ENCODE assay signal across 23 mouse cellular contexts in genomic region chr1:79614456-79614855, GRCm38 (mm10). TPM values are rescaled to one million over a fixed set of nuclear protein-coding genes. Genes with fewer than 3 reads are reported as not detected.
A peak's percentile ranks its signal among the peaks of the same experiment; 100 is the strongest.
DNase-seq lines count a peak whose midpoint lies in the region; ATAC-seq and TF ChIP-seq lines count a peak whose summit lies in the region.
"Had no signal": no experiment of that assay in that cellular context is flagged by ENCODE, and none has a peak within 500 bp of the region (broad histone marks: within the 10 kb centered on the region; RNA-seq: fewer than 3 reads in every experiment).

No protein-coding gene starts in this region.

- no peaks in the 10 kb centered on the region for H3K27me3 ChIP-seq in lung, embryonic 14.5 days (ENCODE audit: insufficient read depth, low read length)
- H3K27me3 ChIP-seq in MEL (ENCODE audit: control insufficient read depth in 1 of 2, insufficient read depth in 2 of 2, low read length in 2 of 2) = no peaks in the 10 kb centered on the region
- H3K27me3 ChIP-seq in hindbrain, embryonic 13.5 days = no peaks in the 10 kb centered on the region
- H3K27me3 ChIP-seq: heart, embryonic 15.5 days; neural tube, embryonic 13.5 days had no signal

- TF ChIP-seq EP300 in MEL (IDR thresholded peaks at IDR 0.05; ENCODE audit: low read depth in 1 of 2, low read length in 2 of 2) = no peak

- H3K4me1 ChIP-seq in lung, embryonic 14.5 days (ENCODE audit: insufficient read depth) = no peaks in the 10 kb centered on the region
- no peaks in the 10 kb centered on the region for H3K4me1 ChIP-seq in MEL (ENCODE audit: control insufficient read depth in 1 of 2, insufficient read depth in 2 of 2, low read length in 2 of 2)
- H3K4me1 ChIP-seq in hindbrain, embryonic 13.5 days (replicated peaks) = no peaks in the 10 kb centered on the region
- H3K4me1 ChIP-seq: embryonic facial prominence, embryonic 10.5 days; heart, embryonic 15.5 days; hindbrain, embryonic 10.5 days; midbrain, embryonic 10.5 days; neural tube, embryonic 13.5 days had no signal

- H3K79me2 ChIP-seq in MEL (ENCODE audit: control insufficient read depth, insufficient read depth, low read length, poor library complexity) = no peaks in the 10 kb centered on the region

- no peak for TF ChIP-seq POLR2A in MEL (IDR thresholded peaks at IDR 0.05; ENCODE audit: control insufficient read depth in 1 of 2, insufficient read depth in 1 of 2, low read depth in 1 of 2, low read length in 2 of 2, poor library complexity in 1 of 2)

- TF ChIP-seq CTCF in lung, embryonic 14.5 days (IDR thresholded peaks at IDR 0.05; ENCODE audit: low read depth) = peak; percentile 20; the same call in 1 of the 2 replicates
- TF ChIP-seq CTCF in MEL (IDR thresholded peaks at IDR 0.05 in 2 of 3, conservative IDR thresholded peaks at IDR 0.05 in 1 of 3; ENCODE audit: control insufficient read depth in 1 of 3, insufficient read depth in 1 of 3, low read depth in 2 of 3, low read length in 3 of 3, poor library complexity in 1 of 3, severe bottlenecking in 1 of 3) = peak; percentile 14 to 42 (median 27); a peak in 4 of 6 replicates

- no peaks in the 10 kb centered on the region for H3K36me3 ChIP-seq in lung, embryonic 14.5 days (ENCODE audit: insufficient read depth)
- H3K36me3 ChIP-seq in MEL (ENCODE audit: control insufficient read depth in 1 of 2, insufficient read depth in 2 of 2, low read length in 2 of 2) = no peaks in the 10 kb centered on the region; a peak in 1 of 4 replicates
- no peaks in the 10 kb centered on the region for H3K36me3 ChIP-seq in hindbrain, embryonic 13.5 days
- H3K36me3 ChIP-seq: heart, embryonic 15.5 days; neural tube, embryonic 13.5 days had no signal

- 92% methylated on average over 6 of the region's 6 CpGs for WGBS in lung, embryonic 14.5 days
- 91% methylated on average over 6 of the region's 6 CpGs for WGBS in hindbrain, embryonic 13.5 days

- H3K27ac ChIP-seq in lung, embryonic 14.5 days (ENCODE audit: low read depth) = no peak overlapping the region
- no peak overlapping the region for H3K27ac ChIP-seq in MEL (ENCODE audit: control insufficient read depth, low read depth, low read length)
- H3K27ac ChIP-seq in hindbrain, embryonic 13.5 days = no peak overlapping the region
- H3K27ac ChIP-seq: embryonic facial prominence, embryonic 10.5 days; heart, embryonic 15.5 days; hindbrain, embryonic 10.5 days; macrophage; midbrain, embryonic 10.5 days; neural tube, embryonic 13.5 days had no signal

- no peak overlapping the region for H3K9ac ChIP-seq in lung, embryonic 14.5 days
- no peak overlapping the region for H3K9ac ChIP-seq in MEL (ENCODE audit: control insufficient read depth, low read depth, low read length, poor library complexity, severe bottlenecking)
- no peak overlapping the region for H3K9ac ChIP-seq in hindbrain, embryonic 13.5 days
- H3K9ac ChIP-seq: heart, embryonic 15.5 days; neural tube, embryonic 13.5 days had no signal

- H3K4me2 ChIP-seq in lung, embryonic 14.5 days = no peak overlapping the region
- H3K4me2 ChIP-seq in hindbrain, embryonic 13.5 days = no peak overlapping the region
- H3K4me2 ChIP-seq: heart, embryonic 15.5 days; neural tube, embryonic 13.5 days had no signal

- no peak; the same call in 1 of the 2 replicates for TF ChIP-seq RAD21 in MEL (IDR thresholded peaks at IDR 0.05; ENCODE audit: low read depth, low read length)

- peaks cover 8% of the 10 kb centered on the region; the same call in 1 of the 2 replicates for H3K9me3 ChIP-seq in lung, embryonic 14.5 days (ENCODE audit: low read depth, low read length)
- H3K9me3 ChIP-seq in MEL (replicated peaks; ENCODE audit: insufficient read depth, low read length) = no peaks in the 10 kb centered on the region
- H3K9me3 ChIP-seq in hindbrain, embryonic 13.5 days = peaks cover 9% of the 10 kb centered on the region
- H3K9me3 ChIP-seq: heart, embryonic 15.5 days had no signal

- no peak for ATAC-seq in CD4-positive, CD25-positive, alpha-beta regulatory T cell, adult 4 months
- ATAC-seq in lung, embryonic 14.5 days (ENCODE audit: insufficient read depth) = no peak
- ATAC-seq in hindbrain, embryonic 13.5 days (ENCODE audit: low FRiP score) = no peak

- no peak overlapping the region for H3K4me3 ChIP-seq in lung, embryonic 14.5 days (ENCODE audit: low read depth, low read length)
- no peak overlapping the region for H3K4me3 ChIP-seq in MEL (ENCODE audit: control insufficient read depth in 1 of 2, insufficient read depth in 1 of 2, low read depth in 2 of 2, low read length in 2 of 2)
- no peak overlapping the region for H3K4me3 ChIP-seq in hindbrain, embryonic 13.5 days
- H3K4me3 ChIP-seq: embryonic facial prominence, embryonic 10.5 days; heart, embryonic 15.5 days; hindbrain, embryonic 10.5 days; midbrain, embryonic 10.5 days; neural tube, embryonic 13.5 days had no signal

- DNase-seq in CD4-positive, CD25-positive, alpha-beta regulatory T cell, adult 2 months (ENCODE audit: low read depth, low spot score) = peak; percentile 28
- no peak for DNase-seq in lung, embryonic 14.5 days
- DNase-seq in lung, postnatal 10 days = no peak
- peak; percentile 61 for DNase-seq in MEL (ENCODE audit: low read depth, low spot score)
- peak; percentile 12 for DNase-seq in induced T-regulatory cell, adult 2 months (ENCODE audit: low read depth)
- no peak for DNase-seq in gastrocnemius, adult 8-10 months (ENCODE audit: low spot score in 2 of 2)
- DNase-seq: adrenal gland, adult 8-10 months; cerebellum, adult 8-10 months; gastrocnemius, postnatal 25 days; kidney, adult 9 months; layer of hippocampus, postnatal 36 days; left cerebral cortex, postnatal 4 days; liver; lung, adult 18-20 months; thymus, adult 2 months had no signal

TF ChIP-seq in MEL, 35 proteins besides CTCF, POLR2A, EP300 and RAD21:
- TF ChIP-seq BHLHE40 (IDR thresholded peaks at IDR 0.05; ENCODE audit: borderline replicate concordance, low read depth, low read length) (no peak), USF1 (IDR thresholded peaks at IDR 0.05; ENCODE audit: low read depth, low read length) (no peak), SMC3 (IDR thresholded peaks at IDR 0.05; ENCODE audit: low read depth, low read length) (0 out of 2 replicates have a peak, but pooled peaks have one; percentile 21)

RNA-seq across cellular contexts. Expression of gene Ap1s3, which starts 57.3 kb away (rescaled TPM):
- polyA plus RNA-seq in CD4-positive, CD25-positive, alpha-beta regulatory T cell, adult 4 months (2017; shearing (Covaris generic)) = 1 to 10 TPM; 1.2 to 2.5 TPM
- 0.51 and 0.84 TPM in 2 replicates for polyA plus RNA-seq in lung, embryonic 14.5 days (2014; fragmentation: Nextera tagmentation; extraction: Ambion mirVana)
- 4.3 and 7.8 TPM in 2 replicates for total RNA-seq in MEL (2012; rRNA removed)
- 10 to 100 TPM; 19.0 to 50.6 TPM for polyA plus RNA-seq in MEL (2012; ENCODE audit: insufficient read depth in 1 of 2, insufficient read length in 2 of 2, low read depth in 1 of 2, low replicate concordance in 2 of 2, missing spikeins in 1 of 2)
- 0.16 TPM in 1 of 2 replicates, not detected in the other for polyA plus RNA-seq in hindbrain, embryonic 13.5 days (2015; fragmentation: Nextera tagmentation; extraction: Ambion mirVana)
- not detected for total RNA-seq in gastrocnemius, adult 8-10 months (2022)
- total RNA-seq: gastrocnemius, postnatal 25 days had no signal
- polyA plus RNA-seq: neural tube, embryonic 13.5 days had no signal

Comparison
In these comparisons a context has a peak if more than half of its experiments do, and no peak if none do; other contexts are left out.
1. DNase-seq: peak in CD4-positive, CD25-positive, alpha-beta regulatory T cell, adult 2 months (single experiment), MEL (single experiment) and induced T-regulatory cell, adult 2 months (single experiment); none in lung, embryonic 14.5 days (single experiment), lung, postnatal 10 days (single experiment) and gastrocnemius, adult 8-10 months (0 of 2).
2. RNA of gene Ap1s3, which starts 57.3 kb away (polyA plus RNA-seq): 19.0 to 50.6 TPM in MEL; 1.2 to 2.5 TPM in CD4-positive, CD25-positive, alpha-beta regulatory T cell, adult 4 months, 0.51 to 0.84 TPM in lung, embryonic 14.5 days and 0.16 TPM in hindbrain, embryonic 13.5 days; every median in the first group is over 4 times any median in the second.